Mouse (Mus musculus) CH12.LX (cell line): Measurements from ENCODE around the gene Gm45337. TPM values are rescaled to one million over a fixed set of nuclear protein-coding genes. Genes with fewer than 3 reads are reported as not detected.

ENCODE experiments used
- DNase-seq: peaks from one replicate; pipeline ENCODE4 v3.0.0-alpha.2; 2013; ENCODE audit errors: extremely low read depth
- H3K27ac ChIP-seq: 2 replicates; pipeline ENCODE4 v1.5.1; 2012; ENCODE audit warnings: low read depth, mild to moderate bottlenecking, control low read depth, moderate library complexity; ENCODE audit not compliant: insufficient read depth
- H3K27me3 ChIP-seq: replicated peaks from 2 replicates; pipeline ENCODE3; 2012; ENCODE audit warnings: inconsistent platforms
- H3K36me3 ChIP-seq, 2 experiments: replicated peaks in 1 of 2; 2 replicates each; pipeline versions ENCODE3 to v1.6.1; 2012; ENCODE audit warnings: inconsistent platforms in 1 of 2, low read length in 1 of 2, mild to moderate bottlenecking in 1 of 2, mixed read lengths in 1 of 2, moderate library complexity in 1 of 2; ENCODE audit not compliant: control insufficient read depth in 1 of 2, insufficient read depth in 1 of 2
- H3K4me1 ChIP-seq, 2 experiments: 2 replicates each; pipeline ENCODE4 v1.6.1; 2012; ENCODE audit warnings: inconsistent platforms in 1 of 2, moderate library complexity in 1 of 2; ENCODE audit not compliant: insufficient read depth in 2 of 2, control insufficient read depth in 1 of 2
- H3K4me2 ChIP-seq: 2 replicates; pipeline ENCODE4 v1.6.1; 2012; ENCODE audit warnings: low read depth, mild to moderate bottlenecking, control low read depth; ENCODE audit not compliant: poor library complexity, insufficient read depth, severe bottlenecking
- H3K4me3 ChIP-seq, 3 experiments: fragments of 150-350 bp in 1 of 3; sonication (generic) in 1 of 3; replicated peaks in 1 of 3; 2 replicates each; pipeline versions ENCODE3 to v1.5.1; 2011 to 2012; ENCODE audit warnings: low read depth in 2 of 3, low read length in 2 of 3, mild to moderate bottlenecking in 2 of 3, moderate library complexity in 2 of 3, control low read depth in 1 of 3, improper control_type of control experiment in 1 of 3, inconsistent platforms in 1 of 3, mixed read lengths in 1 of 3; ENCODE audit not compliant: poor library complexity in 1 of 3
- H3K79me2 ChIP-seq: replicated peaks from 2 replicates; pipeline ENCODE4 v1.6.1; 2012; ENCODE audit warnings: mild to moderate bottlenecking, moderate library complexity; ENCODE audit not compliant: control insufficient read depth, poor library complexity, insufficient read depth, severe bottlenecking; ENCODE audit errors: extremely low read depth
- H3K9ac ChIP-seq: 2 replicates; pipeline ENCODE4 v1.6.1; 2012; ENCODE audit warnings: low read depth, mild to moderate bottlenecking, control low read depth, moderate library complexity; ENCODE audit not compliant: insufficient read depth
- H3K9me3 ChIP-seq: replicated peaks from 2 replicates; pipeline ENCODE3; 2012; ENCODE audit warnings: low read length, inconsistent platforms, mixed read lengths
- CHD1 ChIP-seq: IDR thresholded peaks from 2 replicates; pipeline ENCODE4 v1.6.1; 2012; ENCODE audit warnings: low read depth, low read length, improper control_type of control experiment, inconsistent platforms
- CTCF ChIP-seq, 2 experiments: IDR thresholded peaks in 1 of 2; conservative IDR thresholded peaks in 1 of 2; 2 replicates each; pipeline ENCODE4 v1.5.1; 2011 to 2012; ENCODE audit warnings: low read depth in 2 of 2, low read length in 2 of 2, improper control_type of control experiment in 1 of 2, inconsistent platforms in 1 of 2, mild to moderate bottlenecking in 1 of 2, moderate library complexity in 1 of 2
- E2F4 ChIP-seq: IDR thresholded peaks from 2 replicates; pipeline ENCODE4 v1.6.1; 2011; ENCODE audit warnings: low read depth, low read length, improper control_type of control experiment; ENCODE audit not compliant: insufficient replicate concordance
- ELF1 ChIP-seq: IDR thresholded peaks from 2 replicates; pipeline ENCODE4 v1.6.1; 2014; ENCODE audit warnings: low read depth, mild to moderate bottlenecking, inconsistent platforms, low read length, improper control_type of control experiment
- EP300 ChIP-seq: IDR thresholded peaks from 2 replicates; pipeline ENCODE4 v1.6.1; 2011; ENCODE audit warnings: low read length, improper control_type of control experiment
- ETS1 ChIP-seq: conservative IDR thresholded peaks from 2 replicates; pipeline ENCODE4 v1.6.1; 2012; ENCODE audit warnings: low read depth, mild to moderate bottlenecking, inconsistent platforms, low read length, improper control_type of control experiment, moderate library complexity
- HCFC1 ChIP-seq: IDR thresholded peaks from 2 replicates; pipeline ENCODE4 v1.6.1; 2012; ENCODE audit warnings: low read depth, mild to moderate bottlenecking, inconsistent platforms, low read length, improper control_type of control experiment
- IRF4 ChIP-seq: IDR thresholded peaks from 2 replicates; pipeline ENCODE4 v1.6.1; 2014; ENCODE audit warnings: low read depth, mild to moderate bottlenecking, inconsistent platforms, low read length, improper control_type of control experiment
- JUN ChIP-seq: IDR thresholded peaks from 2 replicates; pipeline ENCODE4 v1.6.1; 2011; ENCODE audit warnings: low read depth, mild to moderate bottlenecking, low read length, improper control_type of control experiment, moderate library complexity; ENCODE audit not compliant: insufficient read depth
- JUND ChIP-seq: conservative IDR thresholded peaks from 2 replicates; pipeline ENCODE4 v1.6.1; 2011; ENCODE audit warnings: low read depth, low read length, improper control_type of control experiment
- MAFK ChIP-seq: IDR thresholded peaks from 2 replicates; pipeline ENCODE4 v1.6.1; 2011; ENCODE audit warnings: low read length, improper control_type of control experiment; ENCODE audit not compliant: insufficient replicate concordance
- MAX ChIP-seq: IDR thresholded peaks from 2 replicates; pipeline ENCODE4 v1.6.1; 2011; ENCODE audit warnings: low read length, improper control_type of control experiment
- MAZ ChIP-seq: IDR thresholded peaks from 2 replicates; pipeline ENCODE4 v1.6.1; 2012; ENCODE audit warnings: low read depth, mild to moderate bottlenecking, inconsistent platforms, low read length, improper control_type of control experiment, moderate library complexity
- MXI1 ChIP-seq: IDR thresholded peaks from 2 replicates; pipeline ENCODE4 v1.6.1; 2011; ENCODE audit warnings: mild to moderate bottlenecking, low read depth, low read length, improper control_type of control experiment
- NRF1 ChIP-seq: IDR thresholded peaks from 2 replicates; pipeline ENCODE4 v1.6.1; 2014; ENCODE audit warnings: low read depth, mild to moderate bottlenecking, inconsistent platforms, low read length, improper control_type of control experiment, moderate library complexity
- POLR2AphosphoS2 ChIP-seq: IDR thresholded peaks from 2 replicates; pipeline ENCODE4 v1.6.1; 2011; ENCODE audit warnings: low read depth, low read length, improper control_type of control experiment
- RAD21 ChIP-seq: IDR thresholded peaks from 2 replicates; pipeline ENCODE4 v1.6.1; 2011; ENCODE audit warnings: low read depth, mild to moderate bottlenecking, low read length, improper control_type of control experiment, moderate library complexity
- SIN3A ChIP-seq: IDR thresholded peaks from 2 replicates; pipeline ENCODE4 v1.6.1; 2012; ENCODE audit warnings: low read length, improper control_type of control experiment, inconsistent platforms
- SMC3 ChIP-seq: IDR thresholded peaks from 2 replicates; pipeline ENCODE4 v1.6.1; 2011; ENCODE audit warnings: low read depth, low read length, improper control_type of control experiment
- TCF12 ChIP-seq: IDR thresholded peaks from 2 replicates; pipeline ENCODE4 v1.6.1; 2014; ENCODE audit warnings: low read depth, mild to moderate bottlenecking, inconsistent platforms, low read length, improper control_type of control experiment
- UBTF ChIP-seq: IDR thresholded peaks from 2 replicates; pipeline ENCODE4 v1.6.1; 2012; ENCODE audit warnings: low read depth, mild to moderate bottlenecking, inconsistent platforms, low read length, improper control_type of control experiment, moderate library complexity
- USF1 ChIP-seq: IDR thresholded peaks from 2 replicates; pipeline ENCODE4 v1.6.1; 2014; ENCODE audit warnings: low read depth, mild to moderate bottlenecking, inconsistent platforms, low read length, improper control_type of control experiment
- USF2 ChIP-seq: conservative IDR thresholded peaks from 2 replicates; pipeline ENCODE4 v1.6.1; 2011; ENCODE audit warnings: low read depth, low read length, improper control_type of control experiment
- ZKSCAN1 ChIP-seq: IDR thresholded peaks from 2 replicates; pipeline ENCODE4 v1.6.1; 2012; ENCODE audit warnings: low read depth, inconsistent platforms, low read length, improper control_type of control experiment, borderline replicate concordance
- ZMIZ1 ChIP-seq: IDR thresholded peaks from 2 replicates; pipeline ENCODE4 v1.6.1; 2012; ENCODE audit warnings: low read depth, mild to moderate bottlenecking, inconsistent platforms, low read length, improper control_type of control experiment
- ZNF384 ChIP-seq: IDR thresholded peaks from 2 replicates; pipeline ENCODE4 v1.6.1; 2012; ENCODE audit warnings: low read depth, low read length, improper control_type of control experiment, inconsistent platforms
- dilution Hi-C: fragments of 300-500 bp; cut with MboI; formaldehyde crosslinking; loops from 2 replicates; pipeline ENCODE4 v1.14.3; 2020; ENCODE audit warnings: low sequenced_read_pairs; ENCODE audit not compliant: extremely low pct_unique_long_range_greater_than_20kb, extremely low pct_ligation_motif_present
- in situ Hi-C: fragments of 300-500 bp; cut with MboI; formaldehyde crosslinking; loops from 3 replicates; pipeline ENCODE4 v1.14.3; 2019; ENCODE audit warnings: low sequenced_read_pairs, low pct_ligation_motif_present, low pct_unique_long_range_greater_than_20kb, mixed read lengths
- polyA plus RNA-seq: library from polyadenylated mRNA; unstranded; fragments of >175 nt; gene quantifications from 2 replicates; pipeline ENCODE4 v1.2.1, GENCODE M21; 2012; ENCODE audit warnings: low read depth; ENCODE audit not compliant: insufficient read length
- total RNA-seq, 2 experiments: library from RNA; depleted of rRNA; stranded (reverse); fragments of 300-350 nt in 1 of 2; fragments of >200 nt in 1 of 2; gene quantifications; 2 replicates each; pipeline ENCODE4 v1.2.3; 2012 to 2014

Gm45337 gene
- total and polyA plus RNA-seq, 3 experiments: not detected

DNA sequence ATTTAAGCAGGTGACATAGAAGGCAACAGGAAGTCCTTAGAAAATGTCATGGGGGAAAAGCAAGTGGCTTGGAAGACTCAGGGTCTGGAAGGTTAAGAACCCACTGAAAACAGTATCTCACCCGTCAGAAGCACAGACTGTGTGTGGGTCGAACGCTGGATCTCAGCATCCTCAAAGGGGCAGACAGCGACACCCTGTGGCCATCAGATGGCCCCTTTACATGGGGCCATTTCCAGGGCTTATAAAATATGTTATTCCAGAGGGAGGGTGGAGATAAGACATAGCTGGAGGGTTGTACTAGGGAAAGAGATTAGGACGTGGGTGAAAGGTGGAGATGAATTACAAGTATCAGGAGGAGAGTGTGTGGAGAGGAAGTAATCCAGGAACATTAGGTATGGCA is 24.8 kb downstream of the Gm45337 start:
- Histone ChIP-seq H3K9me3 (no peaks in the 10 kb centered on the region), H3K79me2 (no peaks in the 10 kb centered on the region), H3K27me3 (peaks cover 78% of the 10 kb centered on the region), H3K4me2 (no peak overlapping the region), H3K27ac (no peak overlapping the region), H3K9ac (no peak overlapping the region), H3K4me3 (no peak overlapping the region), H3K36me3 (no peaks in the 10 kb centered on the region), H3K4me1 (no peaks in the 10 kb centered on the region)
- no peak for DNase-seq
- TF ChIP-seq CTCF (conservative IDR thresholded peaks at IDR 0.05 in 1 of 2, IDR thresholded peaks at IDR 0.05 in 1 of 2; ENCODE audit: low read depth in 2 of 2, low read length in 2 of 2): peak; percentile 14 to 64; a peak in 2 of 4 replicates
- peak; percentile 44 for TF ChIP-seq RAD21
- no peak for TF ChIP-seq ZNF384
- TF ChIP-seq MXI1: no peak
- no peak for TF ChIP-seq SIN3A
- peak; percentile 35 for TF ChIP-seq SMC3
- TF ChIP-seq IRF4: no peak
- no peak for TF ChIP-seq MAFK
- dilution Hi-C loops: no loop called here
- in situ Hi-C loops: no loop called here

DNA sequence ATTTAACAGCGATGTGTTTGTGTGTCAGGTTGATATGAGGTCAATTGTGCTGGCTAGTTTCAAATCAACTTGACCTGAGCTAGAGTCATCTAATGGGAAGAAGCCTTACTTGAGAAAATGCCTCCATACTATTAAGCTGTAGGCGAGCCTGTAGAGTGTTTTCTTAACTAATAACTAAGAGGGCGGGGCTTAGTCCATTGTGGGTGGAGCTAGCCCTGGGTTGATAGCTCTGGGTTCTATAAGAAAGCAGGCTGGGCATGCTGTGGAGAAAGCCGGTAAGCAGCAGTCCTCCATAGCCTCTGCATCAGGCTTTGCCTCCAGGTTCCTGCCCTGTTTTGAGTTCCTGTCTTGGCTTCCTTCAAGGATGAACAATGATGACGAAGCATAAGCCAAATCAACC is 39.7 kb downstream of the Gm45337 start:
- peak overlapping the region; percentile 46; the same call in 1 of the 2 replicates for H3K4me2 ChIP-seq
- no peaks in the 10 kb centered on the region for H3K36me3 ChIP-seq

DNA sequence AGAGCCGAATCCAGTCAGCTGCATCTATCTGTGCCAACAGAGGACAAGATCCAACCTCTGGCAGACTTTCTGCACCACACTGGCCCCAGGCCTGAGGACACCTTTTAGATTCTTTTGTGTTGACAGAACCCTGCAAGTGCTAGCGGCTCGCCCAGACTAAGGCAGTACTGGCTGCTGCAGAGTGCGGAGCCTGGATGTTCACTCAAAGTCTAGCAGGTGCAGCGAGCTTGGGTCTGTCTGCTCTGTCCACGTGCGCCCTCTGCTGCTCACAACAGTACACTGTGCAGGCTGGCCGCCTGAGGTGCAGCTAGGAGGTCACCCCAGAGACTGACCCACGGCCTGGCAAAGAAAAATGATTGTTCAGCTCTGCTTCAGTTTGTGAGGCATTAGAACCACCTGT is 46.6 kb downstream of the Gm45337 start:
- H3K9me3 ChIP-seq: no peaks in the 10 kb centered on the region
- in situ Hi-C loops: no loop called here
- no peak overlapping the region for H3K4me2 ChIP-seq
- H3K4me1 ChIP-seq: peaks cover 5 to 19% of the 10 kb centered on the region in 2 experiments; a peak in 3 of 4 replicates
- peaks cover 92% of the 10 kb centered on the region for H3K27me3 ChIP-seq
- no peaks in the 10 kb centered on the region for H3K36me3 ChIP-seq
- H3K79me2 ChIP-seq: no peaks in the 10 kb centered on the region
- peak; percentile 69 for DNase-seq
- H3K9ac ChIP-seq: no peak overlapping the region
- dilution Hi-C loops: no loop called here
- no peak overlapping the region for H3K27ac ChIP-seq
- no peak overlapping the region for H3K4me3 ChIP-seq
- TF ChIP-seq NRF1 (0 out of 2 replicates have a peak, but pooled peaks have one; percentile 8), UBTF (no peak), JUND (no peak), MAZ (no peak), POLR2AphosphoS2 (no peak), SMC3 (peak; percentile 88), MAX (peak; percentile 66), USF1 (no peak), E2F4 (no peak), CTCF (conservative IDR thresholded peaks at IDR 0.05 in 1 of 2, IDR thresholded peaks at IDR 0.05 in 1 of 2; ENCODE audit: low read depth in 2 of 2, low read length in 2 of 2) (peak; percentile 68 to 93), RAD21 (peak; percentile 81), SIN3A (no peak), IRF4 (no peak), JUN (no peak), CHD1 (no peak), TCF12 (peak; percentile 39; the same call in 1 of the 2 replicates)

More for the DNA sequence above, 39.7 kb downstream of the Gm45337 start:
- H3K27me3 ChIP-seq: peaks cover 86% of the 10 kb centered on the region
- H3K79me2 ChIP-seq: no peaks in the 10 kb centered on the region
- no peaks in the 10 kb centered on the region for H3K9me3 ChIP-seq
- no peak for DNase-seq
- TF ChIP-seq ZKSCAN1 (no peak), HCFC1 (no peak), CHD1 (no peak), ETS1 (no peak), MAFK (no peak), TCF12 (no peak), USF2 (no peak), ELF1 (no peak), E2F4 (no peak), CTCF (conservative IDR thresholded peaks at IDR 0.05 in 1 of 2, IDR thresholded peaks at IDR 0.05 in 1 of 2; ENCODE audit: low read depth in 2 of 2, low read length in 2 of 2) (no peak), MAX (no peak), EP300 (no peak), SMC3 (no peak), MXI1 (no peak), SIN3A (no peak), ZMIZ1 (no peak), POLR2AphosphoS2 (no peak), NRF1 (no peak)
- TF ChIP-seq, all 38 proteins: peak for 0
- H3K9ac ChIP-seq: no peak overlapping the region
- in situ Hi-C loops: no loop called here
- dilution Hi-C loops: no loop called here
- no peaks in the 10 kb centered on the region; a peak in 1 of 4 replicates for H3K4me1 ChIP-seq
- H3K4me3 ChIP-seq: no peak overlapping the region
- no peak overlapping the region for H3K27ac ChIP-seq
